Mouse (Mus musculus) lung, postnatal 0 days (tissue): ENCODE results near the gene Dnm3.

Experiments
- CTCF ChIP-seq: IDR thresholded peaks from 2 replicates; pipeline ENCODE4 v1.5.1; 2016; ENCODE audit warnings: antibody characterized with exemption, mild to moderate bottlenecking
- EP300 ChIP-seq: IDR thresholded peaks from 2 replicates; pipeline ENCODE4 v1.6.1; 2016; ENCODE audit warnings: antibody characterized with exemption, mild to moderate bottlenecking, control low read depth

DNA sequence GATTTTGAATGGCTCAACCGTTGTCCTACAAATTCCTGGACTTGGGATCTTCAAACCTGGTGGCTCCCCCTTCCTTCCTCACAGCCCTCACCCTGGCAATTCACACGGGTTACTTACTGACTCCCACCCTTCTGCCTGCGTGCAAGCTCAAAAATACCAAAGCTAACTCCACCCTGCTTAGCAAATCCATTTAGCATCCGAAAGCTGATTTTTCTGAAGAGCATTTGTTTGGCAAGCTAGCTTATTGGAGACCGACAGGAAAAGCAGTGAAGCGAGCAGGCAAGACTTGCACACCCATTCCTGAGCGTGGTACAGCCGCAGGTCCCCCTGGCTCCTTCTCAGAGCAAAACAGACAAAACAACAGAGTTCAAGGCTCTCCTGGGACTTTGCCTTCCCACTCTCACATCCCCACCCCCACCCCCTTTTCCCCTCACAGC, 469.2 kb downstream of the Dnm3 start:
- no peak for TF ChIP-seq CTCF
- no peak for TF ChIP-seq EP300
